47 mouse cellular contexts compared by ENCODE assay signal in genomic region chrX:42545076-42545475, GRCm38 (mm10). TPM values are rescaled to one million over a fixed set of nuclear protein-coding genes. Genes with fewer than 3 reads are reported as not detected.
"Had no signal": no experiment of that assay in that cellular context is flagged by ENCODE, and none has a peak within 500 bp of the region (broad histone marks: within the 10 kb centered on the region; RNA-seq: fewer than 3 reads in every experiment).

No protein-coding gene starts in this region.

- ATAC-seq: liver, embryonic 12.5 days; liver, postnatal 0 days; lung, postnatal 0 days; midbrain, embryonic 13.5 days; midbrain, embryonic 15.5 days; midbrain, embryonic 16.5 days had no signal

- H3K9ac ChIP-seq: limb, embryonic 12.5 days; limb, embryonic 13.5 days; limb, embryonic 15.5 days; liver, embryonic 12.5 days; liver, embryonic 13.5 days; liver, embryonic 14.5 days; liver, embryonic 15.5 days; liver, postnatal 0 days; lung, embryonic 14.5 days; lung, embryonic 15.5 days; midbrain, embryonic 12.5 days; midbrain, embryonic 13.5 days; midbrain, embryonic 15.5 days; neural tube, embryonic 12.5 days; neural tube, embryonic 13.5 days had no signal

- H3K4me1 ChIP-seq: limb, embryonic 10.5 days; limb, embryonic 12.5 days; limb, embryonic 13.5 days; limb, embryonic 15.5 days; liver, embryonic 12.5 days; liver, embryonic 13.5 days; liver, embryonic 15.5 days; lung, embryonic 15.5 days; midbrain, embryonic 15.5 days; neural tube, embryonic 12.5 days; neural tube, embryonic 13.5 days had no signal

- H3K4me2 ChIP-seq: limb, embryonic 12.5 days; limb, embryonic 13.5 days; limb, embryonic 15.5 days; liver, embryonic 11.5 days; liver, embryonic 12.5 days; liver, embryonic 13.5 days; liver, embryonic 15.5 days; lung, embryonic 14.5 days; lung, embryonic 15.5 days; midbrain, embryonic 11.5 days; midbrain, embryonic 12.5 days; midbrain, embryonic 13.5 days; midbrain, embryonic 15.5 days; neural tube, embryonic 12.5 days; neural tube, embryonic 13.5 days had no signal

- H3K9me3 ChIP-seq: limb, embryonic 10.5 days; limb, embryonic 12.5 days; limb, embryonic 13.5 days; limb, embryonic 15.5 days; liver, embryonic 12.5 days; liver, embryonic 13.5 days; liver, embryonic 15.5 days; lung, embryonic 15.5 days; megakaryocyte, embryonic 14.5 days; midbrain, embryonic 10.5 days; midbrain, embryonic 12.5 days; midbrain, embryonic 13.5 days; midbrain, embryonic 15.5 days; neural tube, embryonic 12.5 days; neural tube, embryonic 13.5 days had no signal

- H3K36me3 ChIP-seq: limb, embryonic 10.5 days; limb, embryonic 12.5 days; limb, embryonic 13.5 days; limb, embryonic 15.5 days; liver, embryonic 12.5 days; liver, embryonic 13.5 days; liver, embryonic 15.5 days; lung, embryonic 15.5 days; midbrain, embryonic 10.5 days; midbrain, embryonic 12.5 days; midbrain, embryonic 13.5 days; midbrain, embryonic 15.5 days; neural tube, embryonic 12.5 days; neural tube, embryonic 13.5 days had no signal

- DNase-seq: left cerebral cortex, postnatal 4 days; liver; liver, embryonic 13.5 days; liver, postnatal 0 days; lung, adult 18-20 months; lung, adult 2 months; lung, embryonic 14.5 days; lung, postnatal 10 days; lung, postnatal 14 days; lung, postnatal 36 days; lung, postnatal 4 days; midbrain, embryonic 14.5 days had no signal

- H3K27ac ChIP-seq: limb, embryonic 10.5 days; limb, embryonic 12.5 days; limb, embryonic 13.5 days; limb, embryonic 15.5 days; liver, embryonic 12.5 days; liver, embryonic 13.5 days; liver, embryonic 14.5 days; liver, embryonic 15.5 days; lung, embryonic 15.5 days; macrophage; midbrain, embryonic 10.5 days; midbrain, embryonic 12.5 days; midbrain, embryonic 13.5 days; midbrain, embryonic 15.5 days; neural tube, embryonic 12.5 days; neural tube, embryonic 13.5 days had no signal

- H3K27me3 ChIP-seq: limb, embryonic 12.5 days; limb, embryonic 13.5 days; limb, embryonic 15.5 days; liver, embryonic 12.5 days; liver, embryonic 13.5 days; liver, embryonic 15.5 days; lung, embryonic 15.5 days; megakaryocyte, embryonic 14.5 days; midbrain, embryonic 12.5 days; midbrain, embryonic 13.5 days; midbrain, embryonic 15.5 days; neural tube, embryonic 12.5 days; neural tube, embryonic 13.5 days had no signal

- H3K4me3 ChIP-seq: limb, embryonic 10.5 days; limb, embryonic 12.5 days; limb, embryonic 13.5 days; limb, embryonic 15.5 days; liver, embryonic 12.5 days; liver, embryonic 13.5 days; liver, embryonic 15.5 days; lung, embryonic 15.5 days; megakaryocyte, embryonic 14.5 days; midbrain, embryonic 10.5 days; midbrain, embryonic 12.5 days; midbrain, embryonic 13.5 days; midbrain, embryonic 15.5 days; myocyte; neural tube, embryonic 12.5 days; neural tube, embryonic 13.5 days had no signal

RNA-seq across cellular contexts. Expression of gene Sh2d1a, which starts 42.8 kb away (rescaled TPM):
- total RNA-seq: left cerebral cortex, postnatal 14 days; left cerebral cortex, postnatal 25 days; left cerebral cortex, postnatal 36 days; left cerebral cortex, postnatal 4 days; megakaryocyte progenitor cell, adult 5-6 weeks; midbrain, postnatal 0 days had no signal
- polyA plus RNA-seq: limb, embryonic 11.5 days; liver, embryonic 11.5 days; liver, embryonic 12.5 days; liver, embryonic 13.5 days; liver, embryonic 14.5 days; liver, embryonic 15.5 days; liver, embryonic 16.5 days; liver, postnatal 0 days; lung, embryonic 14.5 days; lung, postnatal 0 days; macrophage; myocyte had no signal

RNA-seq across cellular contexts. Expression of gene Tex13c2, which starts 55.6 kb away (rescaled TPM):
- total RNA-seq: left cerebral cortex, postnatal 14 days; left cerebral cortex, postnatal 25 days; left cerebral cortex, postnatal 36 days; left cerebral cortex, postnatal 4 days; liver, adult 2 months; megakaryocyte progenitor cell, adult 5-6 weeks; megakaryocyte, adult 5-6 weeks; megakaryocyte-erythroid progenitor cell, adult 5-6 weeks; midbrain, postnatal 0 days; monocyte, adult 5-6 weeks had no signal
- polyA plus RNA-seq: limb, embryonic 10.5 days; limb, embryonic 11.5 days; limb, embryonic 12.5 days; limb, embryonic 13.5 days; limb, embryonic 14.5 days; limb, embryonic 15.5 days; liver, adult 2 months; liver, embryonic 11.5 days; liver, embryonic 12.5 days; liver, embryonic 13.5 days; liver, embryonic 14.5 days; liver, embryonic 15.5 days; liver, embryonic 16.5 days; liver, postnatal 0 days; lung, adult 2 months; lung, embryonic 14.5 days; lung, embryonic 15.5 days; lung, embryonic 16.5 days; lung, postnatal 0 days; macrophage; midbrain, embryonic 10.5 days; midbrain, embryonic 11.5 days; midbrain, embryonic 12.5 days; midbrain, embryonic 13.5 days; midbrain, embryonic 15.5 days; myocyte; neural tube, embryonic 11.5 days; neural tube, embryonic 12.5 days; neural tube, embryonic 13.5 days had no signal
